Mouse (Mus musculus) hindbrain, embryonic 14.5 days (tissue): Measurements from ENCODE around the gene Ddah1. TPM values are rescaled to one million over a fixed set of nuclear protein-coding genes. Genes with fewer than 3 reads are reported as not detected.

ENCODE experiments used
- ATAC-seq: fragments of 200-750 bp; cut with Nextera tagmentation; 2 replicates; pipeline ENCODE4 v1.8.0; 2017; ENCODE audit warnings: moderate number of reproducible peaks, mild to moderate bottlenecking, moderate TSS enrichment, moderate library complexity; ENCODE audit not compliant: low FRiP score
- DNase-seq: peaks from one replicate; pipeline ENCODE4 v3.0.0-alpha.2; 2015; ENCODE audit warnings: low spot score
- H3K27ac ChIP-seq: fragments of 300-500 bp; sonication (generic); 2 replicates; pipeline ENCODE4 v1.5.1; 2014; ENCODE audit warnings: mild to moderate bottlenecking, moderate library complexity
- H3K27me3 ChIP-seq: fragments of 300-500 bp; sonication (generic); 2 replicates; pipeline ENCODE4 v1.6.1; 2014; ENCODE audit warnings: mild to moderate bottlenecking, low read length, mixed read lengths; ENCODE audit not compliant: control insufficient read depth, insufficient read depth
- H3K36me3 ChIP-seq: fragments of 300-500 bp; sonication (generic); replicated peaks from 2 replicates; pipeline ENCODE4 v1.6.1; 2014; ENCODE audit not compliant: control insufficient read depth, insufficient read depth
- H3K4me1 ChIP-seq: fragments of 300-500 bp; sonication (generic); replicated peaks from 2 replicates; pipeline ENCODE4 v1.6.1; 2014; ENCODE audit warnings: antibody characterized with exemption, low read length, mixed read lengths; ENCODE audit not compliant: control insufficient read depth, insufficient read depth
- H3K4me2 ChIP-seq: fragments of 300-500 bp; sonication (generic); replicated peaks from 2 replicates; pipeline ENCODE4 v1.6.1; 2014; ENCODE audit warnings: mild to moderate bottlenecking, moderate library complexity
- H3K4me3 ChIP-seq: fragments of 300-500 bp; sonication (generic); replicated peaks from 2 replicates; pipeline ENCODE4 v1.5.1; 2014; ENCODE audit warnings: mild to moderate bottlenecking, low read length
- H3K9ac ChIP-seq: fragments of 300-500 bp; sonication (generic); 2 replicates; pipeline ENCODE4 v1.6.1; 2014
- H3K9me3 ChIP-seq: fragments of 300-500 bp; sonication (generic); 2 replicates; pipeline ENCODE4 v1.6.1; 2016; ENCODE audit warnings: low read length; ENCODE audit not compliant: control insufficient read depth
- WGBS: fragments of 180-500 bp; shearing (Covaris S2); extraction: QIAGEN DNeasy Blood & Tissue Kit; methylation state at CpG from one replicate; pipeline ENCODE4 v1.1.7; 2014; 5-methylcytosine and 5-hydroxymethylcytosine counted together
- polyA plus RNA-seq: library from polyadenylated mRNA; unstranded; fragments of >200 nt; fragmentation: Nextera tagmentation; extraction: Ambion mirVana; gene quantifications from 2 replicates; pipeline ENCODE4 v1.2.1, GENCODE M21; 2014

Ddah1 gene
- polyA plus RNA-seq, 1 experiment from 2014 or later: 102 TPM

GRCm38 (mm10) chr3:145760547-145760946 lies 2.1 kb downstream of the Ddah1 start:
- no peak for DNase-seq
- no peak for ATAC-seq
- no peak overlapping the region for H3K27ac ChIP-seq
- peak overlapping the region; percentile 98 for H3K4me2 ChIP-seq
- no peaks in the 10 kb centered on the region for H3K9me3 ChIP-seq
- H3K36me3 ChIP-seq: no peaks in the 10 kb centered on the region
- no peak overlapping the region for H3K4me3 ChIP-seq
- H3K9ac ChIP-seq: no peak overlapping the region
- 96% methylated on average over 3 of the region's 3 CpGs for WGBS
- no peaks in the 10 kb centered on the region for H3K27me3 ChIP-seq
- H3K4me1 ChIP-seq: peaks cover 12% of the 10 kb centered on the region; the same call in 1 of the 2 replicates

GRCm38 (mm10) chr3:145761501-145762170 lies 3.2 kb downstream of the Ddah1 start:
- Histone ChIP-seq H3K9me3 (no peaks in the 10 kb centered on the region), H3K9ac (no peak overlapping the region), H3K27me3 (no peaks in the 10 kb centered on the region), H3K36me3 (no peaks in the 10 kb centered on the region), H3K27ac (no peak overlapping the region), H3K4me3 (no peak overlapping the region), H3K4me1 (peaks cover 12% of the 10 kb centered on the region; the same call in 1 of the 2 replicates), H3K4me2 (0 out of 2 replicates have a peak overlapping the region, but pooled peaks have one; percentile 6)
- ATAC-seq (no peak), DNase-seq (no peak)
- WGBS: 62% methylated on average over 3 of the region's 3 CpGs

- Histone ChIP-seq H3K4me1 (peaks cover 8% of the 10 kb centered on the region; the same call in 1 of the 2 replicates), H3K4me3 (no peak overlapping the region), H3K27me3 (no peaks in the 10 kb centered on the region), H3K9ac (no peak overlapping the region), H3K36me3 (no peaks in the 10 kb centered on the region), H3K4me2 (no peak overlapping the region), H3K27ac (no peak overlapping the region), H3K9me3 (no peaks in the 10 kb centered on the region)
- ATAC-seq: no peak
- WGBS: 91% methylated on average over 4 of the region's 4 CpGs
- DNase-seq: no peak
Measured at GRCm38 (mm10) chr3:145762957-145763641, 4.6 kb downstream of the Ddah1 start.

- Histone ChIP-seq H3K4me1 (peaks cover 6% of the 10 kb centered on the region; the same call in 1 of the 2 replicates), H3K4me3 (no peak overlapping the region), H3K9me3 (no peaks in the 10 kb centered on the region), H3K27ac (no peak overlapping the region), H3K4me2 (no peak overlapping the region), H3K36me3 (no peaks in the 10 kb centered on the region), H3K27me3 (no peaks in the 10 kb centered on the region), H3K9ac (no peak overlapping the region)
- no peak for ATAC-seq
- DNase-seq: no peak
- WGBS: 96% methylated on average over 3 of the region's 3 CpGs
Measured at GRCm38 (mm10) chr3:145763642-145763972, 5.1 kb downstream of the Ddah1 start.

- no peak overlapping the region for H3K27ac ChIP-seq
- whole genome bisulfite sequencing: 85% methylated on average over 2 of the region's 2 CpGs
- H3K36me3 ChIP-seq: no peaks in the 10 kb centered on the region
- ATAC-seq (no peak), DNase-seq (no peak)
- no peak overlapping the region for H3K9ac ChIP-seq
- no peak overlapping the region for H3K4me2 ChIP-seq
- peaks cover 6% of the 10 kb centered on the region; the same call in 1 of the 2 replicates for H3K4me1 ChIP-seq
- no peak overlapping the region for H3K4me3 ChIP-seq
- no peaks in the 10 kb centered on the region for H3K9me3 ChIP-seq
- H3K27me3 ChIP-seq: no peaks in the 10 kb centered on the region
Measured at GRCm38 (mm10) chr3:145764416-145764815, 5.9 kb downstream of the Ddah1 start.

- Histone ChIP-seq H3K36me3 (no peaks in the 10 kb centered on the region), H3K4me3 (no peak overlapping the region), H3K4me2 (no peak overlapping the region), H3K9ac (no peak overlapping the region), H3K27ac (no peak overlapping the region), H3K27me3 (no peaks in the 10 kb centered on the region), H3K9me3 (no peaks in the 10 kb centered on the region), H3K4me1 (no peaks in the 10 kb centered on the region; the same call in 1 of the 2 replicates)
- WGBS: 95% methylated on average over 4 of the region's 4 CpGs
- DNase-seq (no peak), ATAC-seq (no peak)
Measured at GRCm38 (mm10) chr3:145768439-145768838, 10.0 kb downstream of the Ddah1 start.

GRCm38 (mm10) chr3:145773384-145773783 lies 14.9 kb downstream of the Ddah1 start:
- no peak overlapping the region for H3K27ac ChIP-seq
- no peak for DNase-seq
- H3K9ac ChIP-seq: no peak overlapping the region
- no peaks in the 10 kb centered on the region for H3K36me3 ChIP-seq
- no peaks in the 10 kb centered on the region for H3K27me3 ChIP-seq
- no peak overlapping the region for H3K4me2 ChIP-seq
- no peaks in the 10 kb centered on the region for H3K9me3 ChIP-seq
- no peak overlapping the region for H3K4me3 ChIP-seq
- no peak for ATAC-seq
- no peaks in the 10 kb centered on the region for H3K4me1 ChIP-seq
- 96% methylated on average over 9 of the region's 9 CpGs for WGBS

GRCm38 (mm10) chr3:145774336-145774735 lies 15.9 kb downstream of the Ddah1 start:
- WGBS: 94% methylated on average over 7 of the region's 7 CpGs
- Histone ChIP-seq H3K4me1 (no peaks in the 10 kb centered on the region), H3K4me3 (no peak overlapping the region), H3K27me3 (no peaks in the 10 kb centered on the region), H3K36me3 (no peaks in the 10 kb centered on the region), H3K27ac (no peak overlapping the region), H3K9ac (no peak overlapping the region), H3K4me2 (no peak overlapping the region), H3K9me3 (no peaks in the 10 kb centered on the region)
- no peak for DNase-seq
- ATAC-seq: no peak

GRCm38 (mm10) chr3:145775236-145775635 lies 16.8 kb downstream of the Ddah1 start:
- DNase-seq (no peak), ATAC-seq (no peak)
- no peak overlapping the region for H3K9ac ChIP-seq
- H3K27ac ChIP-seq: no peak overlapping the region
- no peaks in the 10 kb centered on the region for H3K4me1 ChIP-seq
- no peaks in the 10 kb centered on the region for H3K27me3 ChIP-seq
- WGBS: 27% methylated on average over 5 of the region's 5 CpGs
- H3K36me3 ChIP-seq: no peaks in the 10 kb centered on the region
- H3K4me3 ChIP-seq: no peak overlapping the region
- H3K9me3 ChIP-seq: no peaks in the 10 kb centered on the region
- no peak overlapping the region for H3K4me2 ChIP-seq
